Mouse (Mus musculus) frontal cortex, adult 2 months (tissue): Measurements from ENCODE around the gene Sh2d3c. TPM values are rescaled to one million over a fixed set of nuclear protein-coding genes. Genes with fewer than 3 reads are reported as not detected.

Experiments used
- DNase-seq, 2 experiments: peaks; one replicate each; pipeline ENCODE4 v3.0.0; 2022; ENCODE audit warnings: low spot score in 1 of 2; ENCODE audit errors: extremely low spot score in 1 of 2
- polyA plus RNA-seq: library from polyadenylated mRNA; depleted of rRNA; stranded (reverse); fragments of >200 nt; gene quantifications from 2 replicates; pipeline ENCODE4 v1.2.3, GENCODE M21; 2012; rRNA removed

Gene Sh2d3c
- polyA plus RNA-seq, 1 experiment = 28.6 TPM

GRCm38 (mm10) chr2:32784048-32784681 is 63.3 kb downstream of the Sh2d3c start, which contains the start of gene Cfap157:
Gene Cfap157 (minus strand): TSS chr2:32784428.
- DNase-seq = peak in 1 of 2 experiments; percentile 42

DNA sequence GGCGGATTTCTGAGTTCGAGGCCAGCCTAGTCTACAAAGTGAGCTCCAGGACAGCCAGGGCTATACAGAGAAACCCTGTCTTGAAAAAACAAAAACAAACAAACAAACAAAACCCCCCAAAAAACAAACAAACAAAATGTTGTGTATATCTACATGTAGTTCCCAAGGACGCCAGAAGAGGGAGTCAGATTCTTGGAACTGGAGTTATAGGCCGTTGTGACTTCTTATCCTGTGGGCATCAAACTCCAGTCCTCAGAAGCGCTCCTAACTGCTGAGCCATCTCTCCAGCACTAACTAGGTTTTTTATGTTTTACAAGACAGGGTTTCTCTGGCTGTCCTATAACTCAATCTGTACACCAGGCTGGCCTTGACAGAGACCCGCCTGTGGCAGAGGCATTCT is 66.3 kb downstream of the Sh2d3c start:
- peak in 1 of 2 experiments; percentile 70 for DNase-seq

GRCm38 (mm10) chr2:32788581-32788980 is 67.7 kb downstream of the Sh2d3c start:
- no peak for DNase-seq

GRCm38 (mm10) chr2:32791297-32791696 is 70.4 kb downstream of the Sh2d3c start:
- DNase-seq = no peak

DNA sequence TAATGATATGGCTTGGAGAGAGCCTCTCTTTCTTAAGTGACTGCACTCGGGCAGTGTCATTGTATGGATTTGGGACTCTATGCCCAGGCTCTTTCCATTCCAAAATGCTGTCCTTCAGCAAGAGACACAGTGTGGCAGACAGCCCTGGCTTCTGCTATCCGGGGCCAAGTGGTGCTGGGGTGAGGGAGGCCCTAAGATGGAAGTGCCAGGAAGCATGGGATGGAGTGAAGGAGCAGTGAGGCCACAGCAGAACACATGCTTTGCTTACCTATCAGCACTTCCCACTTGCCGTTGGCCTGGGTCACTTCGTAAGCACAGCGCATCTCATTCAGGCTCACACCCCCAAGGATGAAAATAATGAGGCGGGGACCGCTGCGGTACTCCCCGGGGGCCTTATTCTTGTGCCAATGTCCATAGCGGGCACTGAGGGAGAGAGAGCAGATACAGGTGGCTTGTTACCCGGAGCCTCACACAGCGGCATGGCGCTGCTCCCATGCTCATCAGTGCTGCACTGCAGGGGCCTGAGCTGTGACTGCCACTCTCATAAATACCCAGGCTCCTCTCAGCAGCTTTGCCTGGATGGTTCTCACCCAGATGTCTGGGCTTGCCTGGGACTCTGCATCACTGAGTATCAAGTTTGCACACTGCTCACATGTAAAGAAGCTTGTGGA is 75.0 kb downstream of the Sh2d3c start:
- no peak for DNase-seq

DNA sequence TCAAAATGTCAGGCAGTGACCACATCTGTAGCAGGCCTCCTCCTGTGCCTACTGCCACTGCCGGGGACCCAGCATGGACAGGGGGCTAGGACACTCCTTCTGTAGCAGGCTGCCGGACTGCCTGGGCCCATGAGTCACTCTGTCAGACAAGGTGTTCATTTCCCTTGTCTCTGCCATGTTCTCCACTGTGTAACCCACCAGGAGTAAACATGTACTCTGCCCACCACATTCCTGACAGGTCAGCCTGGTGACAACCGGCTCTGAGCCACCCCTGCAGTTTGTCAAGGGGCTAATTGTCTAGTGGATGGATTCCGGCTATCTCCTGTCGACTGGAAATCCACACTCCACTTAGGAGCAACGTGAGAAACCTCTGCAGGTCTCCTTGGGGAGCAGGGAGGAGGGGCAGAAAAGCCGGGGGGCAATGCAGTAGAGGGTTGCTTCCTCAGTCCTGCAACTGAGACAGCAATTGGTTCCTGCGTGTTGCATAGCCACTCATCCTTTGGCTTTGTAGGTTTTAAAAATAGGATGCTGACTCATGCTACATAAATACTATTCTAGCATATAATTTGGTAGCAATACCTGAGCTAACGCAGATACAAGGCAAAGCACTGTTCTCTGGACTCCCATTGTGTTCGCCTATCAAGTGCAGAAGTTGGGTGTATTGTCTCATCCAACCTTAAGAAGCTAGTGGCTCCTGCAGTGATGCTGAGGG is 77.6 kb downstream of the Sh2d3c start:
- peak in 1 of 2 experiments; percentile 47 for DNase-seq

Other genes with a start within 250 kb of the Sh2d3c start
- 34.3 and 41.8 TPM in 2 replicates for gene Fam102a, start 185.7 kb upstream of the Sh2d3c start, polyA plus RNA-seq
- gene Dpm2, start 150.2 kb upstream of the Sh2d3c start, polyA plus RNA-seq = 145 and 160 TPM in 2 replicates
- 22.7 and 23.6 TPM in 2 replicates for gene Pip5kl1, start 146.3 kb upstream of the Sh2d3c start, polyA plus RNA-seq
- 0.38 and 0.46 TPM in 2 replicates for gene 9430097D07Rik, start 145.4 kb upstream of the Sh2d3c start, polyA plus RNA-seq
- gene St6galnac4, start 134.0 kb upstream of the Sh2d3c start, polyA plus RNA-seq = 32.4 and 34.4 TPM in 2 replicates
- gene St6galnac6, start 121.3 kb upstream of the Sh2d3c start, polyA plus RNA-seq = 98.8 and 112 TPM in 2 replicates
- gene Ak1, start 99.3 kb upstream of the Sh2d3c start, polyA plus RNA-seq = 151 and 154 TPM in 2 replicates
- gene Eng, start 74.5 kb upstream of the Sh2d3c start, polyA plus RNA-seq = 34.7 and 37.7 TPM in 2 replicates
- gene Fpgs, start 16.9 kb upstream of the Sh2d3c start, polyA plus RNA-seq = 16.8 and 24.8 TPM in 2 replicates
- gene Cdk9, start 8.0 kb upstream of the Sh2d3c start, polyA plus RNA-seq = 250 and 268 TPM in 2 replicates
- gene 6330409D20Rik, start 20.0 kb downstream of the Sh2d3c start, polyA plus RNA-seq = 3.2 and 3.5 TPM in 2 replicates
- gene Tor2a, start 36.2 kb downstream of the Sh2d3c start, polyA plus RNA-seq = 60.0 and 69.0 TPM in 2 replicates
- gene Ttc16, start 54.6 kb downstream of the Sh2d3c start, polyA plus RNA-seq = 1.7 and 1.9 TPM in 2 replicates
- gene Ptrh1, start 54.7 kb downstream of the Sh2d3c start, polyA plus RNA-seq = 7.9 and 8.9 TPM in 2 replicates
- gene Cfap157, start 63.4 kb downstream of the Sh2d3c start, polyA plus RNA-seq = 1.8 and 4.8 TPM in 2 replicates
- 666 and 673 TPM in 2 replicates for gene Stxbp1, start 126.2 kb downstream of the Sh2d3c start, polyA plus RNA-seq
- 28.3 and 30.0 TPM in 2 replicates for gene Fam129b, start 155.1 kb downstream of the Sh2d3c start, polyA plus RNA-seq
- 374 and 403 TPM in 2 replicates for gene Rpl12, start 240.5 kb downstream of the Sh2d3c start, polyA plus RNA-seq
- 21.5 and 26.0 TPM in 2 replicates for gene Lrsam1, start 240.6 kb downstream of the Sh2d3c start, polyA plus RNA-seq